Mouse (Mus musculus): Measurements from ENCODE around the gene Slc25a51.
A peak's percentile ranks its signal among the peaks of the same experiment; 100 is the strongest.

DNA sequence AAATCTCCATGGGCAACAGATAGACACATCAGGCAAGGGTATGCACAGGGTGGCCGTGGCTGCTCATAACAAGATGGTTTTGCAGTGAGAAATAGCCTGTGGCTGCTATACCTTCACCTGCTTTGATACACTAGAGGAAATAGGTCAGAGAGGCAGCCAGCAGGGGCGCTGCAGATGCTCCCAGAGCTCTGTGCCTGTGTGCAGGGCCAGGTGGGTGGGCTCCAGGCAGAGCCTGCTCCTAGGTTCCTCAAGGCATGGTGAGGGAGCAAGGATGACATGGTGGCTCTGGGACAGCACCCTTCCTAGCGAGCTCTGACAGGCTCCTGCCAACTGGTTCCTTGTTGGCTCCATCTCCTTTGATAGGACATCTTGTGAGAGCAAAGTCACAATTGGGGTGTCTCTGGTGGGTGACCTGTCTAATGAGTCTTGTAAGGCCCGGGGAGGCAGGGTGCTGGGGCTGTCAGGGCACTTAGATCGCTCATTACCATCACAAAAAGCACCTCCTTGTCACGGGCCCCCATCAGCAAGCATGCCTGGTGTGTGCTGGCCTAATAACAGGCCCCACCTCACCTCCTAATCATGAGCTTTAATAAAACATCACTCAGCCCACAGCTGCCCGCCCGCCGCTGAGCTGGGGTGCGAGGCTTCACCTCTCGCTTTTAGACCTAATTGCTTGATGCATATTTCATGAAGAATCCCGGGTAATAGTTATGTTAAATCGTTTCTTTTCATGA is 18.3 kb upstream of the Slc25a51 start:
- TF ChIP-seq CTCF (IDR thresholded peaks at IDR 0.05; ENCODE audit: extremely low read depth, insufficient read length, insufficient replicate concordance, low read depth, low read length), result 0 out of 2 replicates have a peak, but pooled peaks have one; percentile 5
- no peak for TF ChIP-seq POLR2A (IDR thresholded peaks at IDR 0.05; ENCODE audit: low read depth, low read length)

All from small intestine, adult 2 months (tissue).